Mouse (Mus musculus): Measurements from ENCODE around the gene Cpne4.

Gene Cpne4

DNA sequence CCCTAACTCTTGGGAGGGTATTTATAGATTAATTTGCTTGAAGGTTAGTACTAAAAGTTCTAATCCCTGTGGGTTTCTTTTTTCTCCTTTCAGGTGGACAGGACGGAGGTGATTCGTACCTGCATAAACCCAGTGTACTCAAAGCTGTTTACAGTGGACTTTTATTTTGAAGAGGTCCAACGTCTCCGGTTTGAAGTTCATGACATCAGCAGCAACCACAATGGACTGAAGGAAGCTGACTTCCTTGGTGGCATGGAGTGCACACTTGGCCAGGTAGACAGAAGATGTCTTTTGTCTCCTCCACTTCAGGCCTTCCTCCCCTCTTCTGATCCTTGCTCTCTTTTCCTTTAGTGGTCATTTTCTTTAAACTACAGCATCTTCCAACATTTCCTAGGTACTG, 325.5 kb downstream of the Cpne4 start:
- intact Hi-C loops (cut with DNase I): no loop called here

DNA sequence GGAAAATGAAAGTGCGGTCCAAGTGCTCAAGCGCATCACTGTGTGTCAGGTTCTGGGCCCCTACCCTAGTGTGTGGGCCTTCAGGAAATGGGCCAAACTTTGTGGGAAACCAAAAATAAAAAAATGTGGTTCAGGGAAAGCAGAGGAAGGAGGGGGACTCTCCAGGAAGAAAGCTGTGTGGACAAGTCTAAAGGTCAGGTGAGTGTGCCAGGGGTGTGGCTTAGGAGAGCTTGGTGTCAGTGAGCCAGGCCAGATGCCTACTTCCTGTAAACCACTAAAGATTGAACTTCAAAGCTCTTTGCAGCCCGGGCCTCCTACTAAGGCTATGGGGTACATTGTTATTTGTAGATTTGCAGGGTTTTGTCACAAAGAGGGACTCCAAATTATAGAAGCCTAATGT, 327.1 kb downstream of the Cpne4 start:
- intact Hi-C loops (cut with DNase I): no loop called here

DNA sequence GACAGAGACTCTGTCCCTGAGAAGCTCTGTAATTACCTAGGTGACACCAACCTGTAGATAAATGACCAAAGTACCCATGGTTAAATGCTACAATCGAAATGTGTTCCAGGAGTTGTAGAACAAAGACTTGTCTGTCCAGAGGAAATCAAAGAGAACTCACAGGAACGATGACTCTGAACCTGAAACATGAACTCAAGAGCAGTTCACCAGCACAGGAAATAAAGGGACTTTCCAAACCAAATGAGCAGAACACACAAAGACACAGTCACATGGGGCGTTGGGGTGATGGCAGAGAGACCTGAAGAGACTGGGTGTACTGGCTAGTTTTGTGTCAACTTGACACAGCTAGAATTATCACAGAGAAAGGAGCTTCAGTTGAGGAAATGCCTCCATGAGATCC, 329.9 kb downstream of the Cpne4 start:
- intact Hi-C loops (cut with DNase I): no loop called here

DNA sequence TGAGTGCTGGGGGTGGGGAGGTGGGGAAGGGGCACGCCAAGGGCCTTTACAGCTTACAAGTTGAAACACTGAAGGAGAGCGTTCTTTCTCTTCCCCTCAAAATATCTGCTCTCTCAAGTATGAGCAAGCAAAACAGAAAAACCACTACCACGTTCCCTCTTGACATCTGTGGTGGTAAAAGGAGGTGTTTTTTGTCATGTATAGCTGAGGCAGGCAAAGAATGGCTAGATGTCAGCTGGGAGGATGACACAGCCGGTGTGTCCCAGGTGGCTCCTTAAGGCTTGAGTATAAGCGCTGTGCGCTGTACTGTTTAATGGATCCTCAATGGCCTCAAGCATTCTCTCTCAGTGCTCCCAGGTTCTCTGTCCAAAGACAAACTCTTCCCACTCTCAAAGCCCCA, 331.5 kb downstream of the Cpne4 start:
- intact Hi-C loops (cut with DNase I): no loop called here

DNA sequence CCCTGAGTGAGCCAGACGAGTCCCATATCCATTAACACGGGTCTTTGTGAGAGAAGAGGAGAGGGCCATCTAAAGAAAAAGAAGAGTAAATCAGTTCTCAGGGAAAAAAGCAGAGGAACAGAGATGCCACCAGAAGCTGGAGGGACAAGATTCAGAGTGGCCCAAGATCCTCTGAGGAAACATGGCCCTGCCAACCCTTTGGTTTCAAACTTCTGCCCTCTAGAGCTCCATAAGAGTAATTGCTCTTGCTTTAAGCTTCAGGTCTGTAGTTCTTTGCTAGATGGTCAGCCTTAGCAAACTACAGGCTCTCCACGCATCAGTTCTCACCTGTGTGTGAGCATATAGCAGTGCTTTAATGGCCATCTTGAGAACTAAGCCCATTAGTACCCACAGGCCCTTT, 343.4 kb downstream of the Cpne4 start:
- intact Hi-C loops (cut with DNase I): no loop called here

DNA sequence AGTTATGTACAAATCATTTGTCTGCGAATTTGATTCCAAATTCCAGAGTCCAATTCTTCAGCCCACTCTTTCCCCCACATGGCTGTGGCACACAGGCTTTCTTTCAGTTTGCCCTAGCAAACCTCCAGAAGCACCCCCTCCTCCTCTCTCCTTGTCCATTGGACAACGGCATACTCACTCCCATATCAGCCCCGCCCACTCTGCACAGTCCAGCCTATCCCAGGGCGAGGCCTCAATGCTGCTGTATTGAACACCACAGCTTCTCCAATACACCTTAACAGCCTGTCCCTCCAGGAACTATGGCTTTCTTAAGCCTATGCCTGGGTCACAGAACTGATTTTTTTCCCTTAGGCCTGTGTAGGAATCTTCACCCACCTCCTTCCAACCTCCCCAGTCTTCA, 348.3 kb downstream of the Cpne4 start:
- intact Hi-C loops (cut with DNase I): no loop called here

DNA sequence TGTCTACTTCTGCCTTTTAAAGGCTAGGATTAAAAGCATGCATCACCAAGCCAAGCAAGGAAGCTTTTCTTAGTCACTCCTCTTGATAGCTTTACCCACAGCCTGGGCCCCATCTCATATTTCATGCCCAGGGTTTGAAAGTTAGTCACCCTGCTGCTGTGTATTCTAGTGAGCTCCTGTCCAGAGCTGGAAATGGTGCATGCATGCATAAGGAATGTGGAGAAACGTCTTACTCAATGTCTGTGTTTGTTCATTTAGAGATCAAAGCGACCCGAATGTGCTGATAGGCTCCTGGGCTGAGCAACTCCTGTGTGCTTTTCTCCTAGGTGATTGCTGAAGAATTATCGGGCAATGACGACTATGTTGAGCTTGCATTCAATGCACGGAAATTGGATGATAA, 354.0 kb downstream of the Cpne4 start:
- intact Hi-C loops (cut with DNase I): no loop called here

DNA sequence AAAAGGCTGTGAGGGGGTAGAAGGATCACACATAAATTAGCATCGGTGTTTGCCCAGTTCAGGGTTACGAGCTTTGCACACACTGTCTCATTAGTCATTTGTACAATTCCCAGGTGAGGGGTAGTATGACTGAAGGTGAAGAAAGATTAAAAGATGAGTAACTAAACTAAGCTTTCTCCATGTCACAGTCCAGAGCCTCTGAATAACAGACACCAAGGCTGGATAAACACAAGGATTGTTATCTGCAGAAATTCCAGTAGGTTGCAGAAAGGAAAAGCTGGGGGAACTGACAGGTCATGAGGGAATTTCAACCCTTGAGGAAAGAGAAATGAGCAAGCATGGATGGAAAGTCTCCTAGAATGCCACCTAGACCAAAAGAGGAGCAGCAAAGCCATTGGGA, 354.7 kb downstream of the Cpne4 start:
- intact Hi-C loops (cut with DNase I): no loop called here

DNA sequence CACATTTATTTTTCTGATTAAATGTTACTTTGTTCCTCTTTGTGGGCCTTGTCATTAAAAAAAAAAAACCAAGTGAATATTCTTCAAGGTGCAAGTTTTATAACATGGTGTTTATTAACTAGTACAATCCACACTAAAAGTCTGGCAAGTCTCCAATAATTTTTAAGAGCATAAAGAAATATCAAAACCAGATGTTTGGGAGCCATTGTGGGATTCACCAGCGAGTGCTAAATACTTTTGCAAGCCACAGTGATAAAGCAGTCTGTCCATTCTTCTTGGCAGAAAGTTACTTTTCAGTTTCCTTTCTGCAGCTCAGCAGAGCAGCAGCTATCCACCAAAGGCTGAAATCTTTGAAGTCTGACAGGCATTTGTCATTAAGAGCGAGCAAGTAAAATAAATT, 365.6 kb downstream of the Cpne4 start:
- intact Hi-C loops (cut with DNase I): no loop called here

DNA sequence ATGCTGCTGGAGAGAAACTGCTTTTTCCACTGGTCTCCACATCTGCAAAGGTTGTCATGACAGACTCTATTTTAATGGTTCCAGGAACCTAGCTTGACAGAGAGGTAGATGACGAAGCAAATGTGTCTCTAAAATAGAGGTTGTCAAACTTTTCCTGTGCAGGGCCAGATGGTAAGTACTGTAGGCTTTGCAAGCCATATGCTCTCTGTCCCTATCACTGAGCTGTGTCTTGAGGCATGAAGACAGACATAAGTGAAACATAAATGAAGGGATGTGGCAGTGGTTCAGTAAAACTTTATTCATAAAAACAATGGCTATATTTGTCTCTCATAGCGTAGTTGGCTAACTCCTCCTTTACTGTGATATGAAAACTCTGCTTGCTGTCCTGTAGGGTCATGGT, 366.2 kb downstream of the Cpne4 start:
- intact Hi-C loops (cut with DNase I): no loop called here

DNA sequence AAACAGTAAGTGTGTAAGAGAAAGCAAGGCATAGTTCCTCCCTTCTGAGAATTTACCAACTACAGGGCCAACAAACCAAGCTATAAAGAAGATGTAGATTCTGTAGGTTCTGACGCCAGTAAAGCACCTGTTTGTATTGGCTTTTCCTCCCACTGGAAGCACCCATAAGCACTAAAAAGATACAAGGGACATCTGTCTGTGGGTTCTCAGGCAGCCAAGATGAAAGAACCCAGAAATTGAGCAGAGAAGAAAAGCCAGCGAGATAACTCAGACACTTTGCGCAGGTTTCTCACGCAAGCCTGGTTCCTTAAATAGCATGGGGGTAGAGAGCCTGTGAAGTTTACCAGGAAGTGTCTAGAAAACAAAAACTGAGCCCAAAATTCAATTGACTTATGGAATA, 374.1 kb downstream of the Cpne4 start:
- intact Hi-C loops (cut with DNase I): no loop called here

DNA sequence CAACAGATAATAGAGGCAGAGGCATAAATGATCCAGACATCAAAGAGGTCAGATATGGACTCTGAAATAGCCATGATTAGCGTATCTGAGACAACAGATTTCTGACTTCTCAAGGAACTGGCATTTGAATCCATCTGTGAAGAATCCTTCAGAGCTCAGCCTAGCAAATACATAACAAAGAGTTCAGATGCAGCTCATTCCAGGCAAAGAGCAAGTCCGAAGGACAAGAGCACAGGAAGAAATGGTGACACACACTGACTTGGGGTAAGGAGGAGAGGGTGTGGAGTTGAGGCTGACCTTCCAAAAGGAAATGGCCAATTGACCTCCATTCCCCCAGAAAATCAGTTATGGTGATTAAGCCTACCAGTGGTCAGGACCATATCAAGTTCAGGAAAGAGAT, 375.0 kb downstream of the Cpne4 start:
- intact Hi-C loops (cut with DNase I): no loop called here

DNA sequence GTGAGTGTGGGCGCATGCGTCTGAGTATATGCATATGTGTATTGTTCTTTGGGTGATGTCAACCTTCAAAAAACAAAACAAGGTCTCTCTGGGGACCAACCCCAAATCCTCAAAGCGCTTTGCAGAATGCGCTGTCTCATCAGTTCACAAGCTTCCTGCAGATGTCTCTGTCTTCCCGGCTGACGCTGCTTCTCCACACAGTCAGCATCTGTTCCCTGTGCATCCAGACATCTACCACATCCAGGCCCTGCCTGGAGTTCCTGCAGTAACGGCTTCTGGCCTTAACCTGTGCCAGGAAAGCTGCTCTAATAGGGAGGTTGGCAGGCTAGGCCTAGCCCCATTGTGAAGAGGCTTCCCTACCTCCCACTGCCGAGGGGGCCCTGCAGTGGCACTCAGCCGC, 381.7 kb downstream of the Cpne4 start:
- intact Hi-C loops (cut with DNase I): no loop called here

DNA sequence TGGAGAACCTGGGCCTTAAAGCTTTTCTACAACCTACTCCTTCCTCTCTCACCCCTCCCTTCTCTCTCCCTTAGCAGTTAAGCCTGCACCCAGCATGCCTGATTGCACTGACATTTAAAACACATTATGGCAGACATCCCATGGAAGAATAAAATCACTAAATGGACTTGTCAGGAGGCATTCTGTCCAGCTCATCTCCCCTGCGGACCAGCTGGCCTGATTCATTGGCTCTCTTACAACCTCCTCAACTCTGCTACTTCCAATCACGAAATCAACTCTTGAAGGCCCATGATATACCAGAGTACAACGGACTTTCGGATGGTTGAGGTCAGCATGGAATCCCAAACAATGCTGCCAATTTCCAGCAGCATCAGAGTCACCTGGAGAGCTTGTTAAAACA, 393.3 kb downstream of the Cpne4 start:
- intact Hi-C loops (cut with DNase I): no loop called here

DNA sequence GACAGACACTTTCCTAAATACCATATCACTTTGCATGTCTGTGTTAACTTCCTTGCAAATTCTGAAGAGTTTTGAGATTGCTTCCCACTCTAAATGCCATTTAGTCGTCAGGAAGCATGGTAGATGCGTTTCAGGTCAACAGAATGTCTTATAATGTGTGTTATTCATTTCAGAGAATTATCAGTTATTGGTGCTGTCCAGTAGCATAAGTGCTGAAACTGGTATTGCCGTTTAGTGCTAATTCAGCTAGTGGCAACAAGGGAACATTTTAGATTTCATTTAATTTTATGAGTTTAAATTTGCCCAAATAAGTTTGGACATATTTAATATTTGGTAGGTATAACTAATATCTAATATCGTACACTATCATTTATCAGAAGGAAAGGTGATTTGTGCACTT, 403.5 kb downstream of the Cpne4 start:
- intact Hi-C loops (cut with DNase I): no loop called here

DNA sequence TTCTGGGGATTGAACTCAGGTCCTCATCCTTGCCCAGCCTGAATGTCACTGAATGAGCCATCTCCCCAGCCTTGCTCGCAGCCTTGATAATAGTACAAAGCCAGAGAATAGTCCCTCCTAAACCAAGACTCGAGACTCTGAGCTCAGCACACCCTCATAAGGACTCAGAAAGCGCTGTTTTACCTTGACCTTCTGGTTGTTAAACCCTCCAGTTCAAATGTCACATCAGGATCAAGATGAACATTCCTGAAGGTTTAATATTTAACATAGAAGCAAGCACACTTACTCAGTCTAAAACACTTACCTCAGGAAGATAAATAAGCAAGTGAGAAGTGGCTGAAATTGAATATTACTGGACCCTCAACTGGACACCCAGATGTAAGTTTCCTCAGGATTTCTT, 405.1 kb downstream of the Cpne4 start:
- intact Hi-C loops (cut with DNase I): no loop called here

DNA sequence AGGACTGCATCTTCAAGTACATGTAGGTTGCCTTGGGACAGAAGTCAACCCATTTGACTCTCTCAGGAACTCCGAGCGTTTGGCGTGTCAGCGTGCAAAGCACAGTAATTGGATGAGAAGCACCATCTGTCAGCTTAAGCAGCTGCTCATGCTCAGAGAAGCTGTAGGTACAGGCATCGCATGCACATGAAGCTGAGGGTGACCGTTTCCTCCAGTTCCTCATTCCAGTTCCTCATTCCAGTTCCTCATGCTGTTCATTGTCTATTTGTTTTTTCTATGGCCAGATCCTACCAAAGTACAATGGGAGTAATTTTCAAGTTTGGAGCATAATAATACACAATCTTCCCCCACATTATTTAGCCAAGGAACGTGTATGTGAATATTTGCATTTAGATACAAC, 425.7 kb downstream of the Cpne4 start:
- intact Hi-C loops (cut with DNase I): no loop called here

DNA sequence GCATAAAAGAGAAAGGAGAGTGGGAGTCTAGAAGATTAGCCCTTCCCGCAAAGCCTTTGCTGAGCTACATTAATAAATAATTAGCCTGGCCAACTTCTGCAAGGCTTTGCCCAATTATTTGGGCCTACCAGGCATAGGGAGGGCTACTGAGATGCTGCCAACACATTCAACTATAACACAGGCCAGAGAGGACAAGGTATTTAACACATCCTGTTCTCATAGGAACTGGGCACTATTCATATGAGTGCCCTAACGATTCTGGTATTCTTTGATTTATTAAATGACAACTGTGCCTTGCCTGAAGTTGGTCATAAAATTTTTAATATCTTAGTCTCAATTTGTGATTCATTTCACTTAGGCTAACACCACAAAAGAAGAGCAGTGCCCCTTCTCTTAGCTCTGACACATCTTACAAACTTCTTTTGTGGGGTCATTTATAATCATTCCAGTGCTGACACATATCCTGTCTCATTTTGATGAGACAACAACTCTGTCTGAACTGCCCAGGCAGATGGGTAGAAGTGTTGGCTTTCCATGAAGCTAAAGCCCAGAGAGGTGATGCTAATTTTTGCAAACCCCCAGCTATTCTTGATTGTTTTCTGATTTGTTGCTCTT, 435.0 kb downstream of the Cpne4 start:
- intact Hi-C loops (cut with DNase I): no loop called here

DNA sequence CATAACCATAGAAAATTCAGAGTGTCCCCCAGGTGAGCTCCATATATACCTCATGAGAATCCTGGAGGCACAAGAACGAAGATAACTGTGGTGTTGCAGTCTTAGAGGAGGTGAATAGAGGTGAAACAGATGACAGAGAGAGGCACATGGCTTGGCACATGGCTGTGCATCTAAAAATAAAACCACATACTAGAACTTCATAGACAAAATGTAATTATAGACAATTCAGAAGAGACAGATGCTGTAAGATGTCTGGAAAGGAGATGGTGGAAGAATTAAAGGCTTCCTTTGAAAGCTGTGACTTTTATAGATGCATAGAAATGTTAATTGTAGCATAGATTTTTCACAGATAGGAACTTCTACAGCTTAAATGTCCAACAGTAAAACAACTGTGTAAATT, 451.1 kb downstream of the Cpne4 start:
- intact Hi-C loops (cut with DNase I): no loop called here

DNA sequence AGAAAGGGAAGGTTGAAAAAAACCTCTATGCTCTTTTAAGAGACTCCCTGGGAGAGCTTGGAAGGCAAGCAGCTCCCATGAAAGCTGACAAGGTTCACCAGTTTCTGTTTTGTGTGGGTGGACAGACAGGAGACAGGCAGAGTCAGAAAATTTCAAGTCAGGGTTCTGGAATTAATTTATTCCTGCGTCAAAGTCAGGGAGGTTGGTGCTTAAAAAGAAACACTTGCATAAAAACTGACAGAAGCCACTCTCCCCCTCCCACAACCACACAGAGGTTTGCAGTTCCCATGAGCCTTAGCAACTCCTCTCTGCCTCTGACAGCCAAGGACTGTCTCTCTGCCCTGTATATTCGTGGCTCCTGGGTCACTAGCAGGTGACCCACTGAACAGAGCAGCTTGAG, 463.6 kb downstream of the Cpne4 start:
- intact Hi-C loops (cut with DNase I): no loop called here

DNA sequence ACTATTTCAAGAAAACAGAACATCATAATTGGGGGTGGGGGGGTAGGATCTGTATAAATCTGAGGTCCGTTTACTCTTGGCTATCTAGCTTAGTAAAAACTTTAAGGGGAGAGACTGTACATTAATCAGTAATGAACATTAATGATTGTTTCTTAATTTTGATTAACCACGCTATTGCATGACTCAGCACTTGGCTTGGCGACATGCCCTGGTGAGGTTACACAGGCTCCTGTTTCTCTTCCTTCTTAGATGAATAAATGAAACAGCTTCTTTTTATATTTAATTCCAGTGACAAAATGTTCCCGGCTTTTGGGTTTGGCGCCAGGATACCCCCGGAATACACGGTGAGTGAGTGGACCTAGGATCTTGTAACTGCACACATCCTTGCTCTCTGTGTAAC, 471.1 kb downstream of the Cpne4 start:
- intact Hi-C loops (cut with DNase I): no loop called here

DNA sequence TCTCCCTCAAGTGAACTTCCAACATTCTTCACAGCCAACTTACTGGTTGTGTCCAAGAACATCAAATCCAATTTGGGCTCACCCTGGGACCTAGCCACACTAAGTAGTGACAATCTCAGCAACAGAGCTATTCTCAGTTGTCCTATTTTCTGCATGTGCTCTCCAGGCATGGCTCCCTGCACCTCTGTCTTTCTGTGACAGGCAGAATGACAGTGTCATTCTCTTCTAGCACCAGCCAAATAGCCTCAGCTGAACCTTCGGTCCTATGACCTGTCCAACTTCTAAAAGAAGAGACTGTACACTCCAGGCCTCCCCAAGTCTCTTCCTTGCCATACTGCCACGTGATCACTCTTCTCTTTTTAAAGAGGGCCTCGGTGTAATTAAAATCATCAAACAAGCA, 481.2 kb downstream of the Cpne4 start:
- intact Hi-C loops (cut with DNase I): no loop called here

DNA sequence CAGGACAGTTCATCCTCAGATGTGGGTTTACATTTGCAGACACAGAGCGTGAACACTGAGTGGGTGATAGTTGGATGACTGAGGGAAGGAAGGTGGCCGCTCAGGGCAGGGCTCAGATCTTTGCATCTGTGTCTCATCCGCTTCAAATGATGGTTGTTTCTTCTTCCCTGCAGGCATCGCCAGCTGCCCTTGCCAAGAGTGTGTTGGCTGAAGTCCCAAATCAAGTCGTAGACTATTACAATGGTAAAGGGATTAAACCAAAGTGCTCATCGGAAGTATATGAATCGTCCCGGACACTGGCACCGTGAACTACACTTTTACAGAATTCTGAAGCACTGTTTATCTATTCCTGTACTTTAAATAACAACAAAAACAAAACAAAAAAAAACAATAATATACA, 485.5 kb downstream of the Cpne4 start:
- intact Hi-C loops (cut with DNase I): no loop called here

DNA sequence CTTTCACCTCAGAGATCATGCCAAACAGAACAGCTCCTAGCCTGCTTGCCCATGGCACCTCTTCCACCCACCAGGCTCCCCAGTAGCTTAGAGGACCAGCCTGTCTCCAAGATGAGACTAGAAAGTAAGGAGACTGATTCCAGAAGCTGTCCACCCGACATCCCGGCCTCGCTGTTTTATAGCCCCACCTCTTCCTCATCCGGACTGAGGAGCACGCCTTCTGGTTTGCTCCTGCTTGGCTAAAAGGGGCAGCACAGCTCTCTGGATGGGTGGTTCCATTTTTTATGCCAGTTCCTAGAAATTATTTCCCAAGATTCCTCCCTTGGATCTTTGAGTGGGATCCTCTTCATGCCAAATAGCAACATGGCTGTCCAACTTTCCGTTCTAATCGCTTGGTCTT, 486.6 kb downstream of the Cpne4 start:
- intact Hi-C loops (cut with DNase I): no loop called here
